Mouse (Mus musculus) forebrain, embryonic 16.5 days (tissue): ENCODE results near the gene 2310057J18Rik. TPM values are rescaled to one million over a fixed set of nuclear protein-coding genes. Genes with fewer than 3 reads are reported as not detected.
"Not testable (repeated sequence)": the region's sequence is repeated elsewhere in the genome, so short reads cannot be mapped to it uniquely, and the experiment has no call there.

Source experiments
- ATAC-seq: fragments of 200-750 bp; cut with Nextera tagmentation; 2 replicates; pipeline ENCODE4 v1.8.0; 2017; ENCODE audit warnings: mild to moderate bottlenecking, moderate library complexity
- H3K27ac ChIP-seq: fragments of 300-500 bp; sonication (generic); 2 replicates; pipeline ENCODE4 v1.5.1; 2014; ENCODE audit warnings: low read length, control low read depth
- H3K27me3 ChIP-seq: fragments of 300-500 bp; sonication (generic); replicated peaks from 2 replicates; pipeline ENCODE4 v1.6.1; 2014; ENCODE audit warnings: low read length; ENCODE audit not compliant: control insufficient read depth, insufficient read depth
- H3K36me3 ChIP-seq: fragments of 300-500 bp; sonication (generic); 2 replicates; pipeline ENCODE4 v1.6.1; 2014; ENCODE audit not compliant: control insufficient read depth, insufficient read depth
- H3K4me1 ChIP-seq: fragments of 300-500 bp; sonication (generic); replicated peaks from 2 replicates; pipeline ENCODE4 v1.6.1; 2014; ENCODE audit warnings: low read length; ENCODE audit not compliant: control insufficient read depth, insufficient read depth
- H3K4me2 ChIP-seq: fragments of 300-500 bp; sonication (generic); 2 replicates; pipeline ENCODE4 v1.6.1; 2014; ENCODE audit warnings: mild to moderate bottlenecking, low read length, control low read depth
- H3K4me3 ChIP-seq: fragments of 300-500 bp; sonication (generic); replicated peaks from 2 replicates; pipeline ENCODE4 v1.5.1; 2014; ENCODE audit warnings: mild to moderate bottlenecking, low read length, control low read depth
- H3K9ac ChIP-seq: fragments of 300-500 bp; sonication (generic); replicated peaks from 2 replicates; pipeline ENCODE4 v1.6.1; 2014; ENCODE audit warnings: low read depth, low read length, control low read depth
- H3K9me3 ChIP-seq: fragments of 300-500 bp; sonication (generic); 2 replicates; pipeline ENCODE4 v1.6.1; 2016; ENCODE audit warnings: low read length; ENCODE audit not compliant: control insufficient read depth
- WGBS: fragments of 180-500 bp; shearing (Covaris S2); extraction: QIAGEN DNeasy Blood & Tissue Kit; methylation state at CpG from one replicate; pipeline ENCODE4 v1.1.7; 2014; 5-methylcytosine and 5-hydroxymethylcytosine counted together
- polyA plus RNA-seq: library from polyadenylated mRNA; unstranded; fragments of >200 nt; fragmentation: Nextera tagmentation; extraction: Ambion mirVana; gene quantifications from 2 replicates; pipeline ENCODE4 v1.2.1, GENCODE M21; 2015

The 2310057J18Rik gene
- not detected in 2 replicates for polyA plus RNA-seq

DNA sequence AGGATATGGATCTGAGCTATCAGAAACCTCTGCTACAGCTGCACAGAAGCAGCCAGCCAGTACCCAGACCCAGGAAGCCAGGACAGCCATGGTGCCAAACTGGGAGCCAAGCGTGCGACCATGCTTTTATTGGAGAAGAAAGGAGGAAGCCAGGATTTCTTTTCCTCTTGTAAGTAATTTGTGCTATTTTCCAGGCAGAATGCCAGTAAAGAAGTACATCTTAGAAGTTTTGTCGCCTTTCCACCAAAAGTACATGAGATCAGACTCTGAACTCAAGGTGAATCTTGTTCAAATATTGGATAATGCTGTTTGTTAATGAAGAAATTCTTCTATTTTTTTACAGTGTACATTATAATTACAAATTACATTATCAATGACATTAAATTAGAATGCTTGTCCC, at the start of gene 2310057J18Rik:
Gene 2310057J18Rik (minus strand): TSS at position 101 of the 400 bp plus-strand sequence.
- ATAC-seq, result no peak
- no peak within 1 kb of the TSS for H3K9ac ChIP-seq
- H3K36me3 ChIP-seq, result no peaks in the 10 kb centered on the region
- no peak within 1 kb of the TSS for H3K4me3 ChIP-seq
- H3K27me3 ChIP-seq, result no peaks in the 10 kb centered on the region
- no peak within 1 kb of the TSS for H3K27ac ChIP-seq
- no peak within 1 kb of the TSS for H3K4me2 ChIP-seq
- H3K4me1 ChIP-seq, result no peaks in the 10 kb centered on the region
- 76% methylated on average over 3 of the region's 3 CpGs for WGBS
- H3K9me3 ChIP-seq, result no peaks in the 10 kb centered on the region

DNA sequence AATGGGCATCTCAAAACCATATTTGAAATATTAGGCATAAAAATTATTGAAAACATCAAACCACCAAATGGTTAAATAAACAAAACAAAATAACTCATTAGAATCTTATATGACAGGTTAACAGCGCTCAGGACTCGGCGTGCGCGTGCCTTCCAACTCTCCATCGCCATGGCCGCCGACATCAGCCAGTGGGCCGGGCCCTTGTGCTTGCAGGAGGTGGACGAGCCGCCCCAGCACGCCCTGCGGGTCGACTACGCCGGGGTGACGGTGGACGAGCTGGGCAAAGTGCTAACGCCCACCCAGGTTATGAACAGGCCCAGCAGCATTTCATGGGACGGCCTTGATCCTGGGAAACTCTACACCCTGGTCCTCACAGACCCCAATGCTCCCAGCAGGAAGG, 43.9 kb upstream of the 2310057J18Rik start:
- 90% methylated on average over 10 of the region's 20 CpGs for WGBS
- not testable (repeated sequence) for ATAC-seq

DNA sequence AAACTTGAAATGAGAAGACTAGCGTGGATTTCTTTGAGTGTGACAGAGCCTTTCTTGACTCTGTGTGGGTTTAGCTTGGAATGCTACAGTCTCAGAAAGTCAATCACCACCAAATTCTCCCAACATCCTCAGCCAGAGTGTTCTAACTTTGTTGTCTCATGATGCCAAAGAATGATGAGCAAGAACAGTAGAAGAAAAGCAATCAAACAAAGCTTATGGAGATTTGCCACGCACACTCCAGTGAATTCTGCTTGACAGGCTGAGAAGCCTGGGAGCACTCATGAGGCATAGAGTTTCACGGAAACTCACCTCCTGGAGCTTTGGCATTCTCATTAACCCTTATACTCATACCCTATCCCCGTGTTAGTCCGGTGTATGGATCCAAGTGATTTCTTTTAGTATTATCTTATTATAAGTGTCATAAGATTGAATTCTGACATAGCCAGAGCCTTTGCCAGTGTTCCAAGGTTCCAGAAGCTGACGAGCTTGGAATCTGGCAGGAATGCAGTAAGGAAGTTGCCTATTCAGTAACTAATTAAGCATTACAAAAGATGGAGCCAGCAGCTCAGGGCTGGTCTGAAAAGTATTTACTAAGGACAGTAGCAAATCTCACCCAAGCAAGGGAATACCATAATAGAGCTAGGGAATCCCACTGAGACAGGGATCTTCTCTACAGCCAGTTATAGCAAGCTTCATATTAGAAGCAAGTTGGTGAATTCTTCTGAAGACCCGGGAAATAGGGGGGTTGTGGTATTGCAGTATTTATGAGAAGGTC, 33.6 kb upstream of the 2310057J18Rik start:
- H3K9ac ChIP-seq, result no peak overlapping the region
- H3K27me3 ChIP-seq, result no peaks in the 10 kb centered on the region
- no peaks in the 10 kb centered on the region for H3K4me1 ChIP-seq
- ATAC-seq, result no peak
- H3K9me3 ChIP-seq, result no peaks in the 10 kb centered on the region
- no peaks in the 10 kb centered on the region for H3K36me3 ChIP-seq
- no peak overlapping the region for H3K27ac ChIP-seq
- H3K4me2 ChIP-seq, result no peak overlapping the region
- H3K4me3 ChIP-seq, result no peak overlapping the region
- WGBS, result 47% methylated on average over 7 of the region's 7 CpGs

More for the DNA sequence above, 43.9 kb upstream of the 2310057J18Rik start:
- H3K4me3 ChIP-seq, H3K9me3 ChIP-seq, H3K4me1 ChIP-seq, H3K27ac ChIP-seq, H3K27me3 ChIP-seq, H3K4me2 ChIP-seq, H3K36me3 ChIP-seq, H3K9ac ChIP-seq: not testable (repeated sequence)

DNA sequence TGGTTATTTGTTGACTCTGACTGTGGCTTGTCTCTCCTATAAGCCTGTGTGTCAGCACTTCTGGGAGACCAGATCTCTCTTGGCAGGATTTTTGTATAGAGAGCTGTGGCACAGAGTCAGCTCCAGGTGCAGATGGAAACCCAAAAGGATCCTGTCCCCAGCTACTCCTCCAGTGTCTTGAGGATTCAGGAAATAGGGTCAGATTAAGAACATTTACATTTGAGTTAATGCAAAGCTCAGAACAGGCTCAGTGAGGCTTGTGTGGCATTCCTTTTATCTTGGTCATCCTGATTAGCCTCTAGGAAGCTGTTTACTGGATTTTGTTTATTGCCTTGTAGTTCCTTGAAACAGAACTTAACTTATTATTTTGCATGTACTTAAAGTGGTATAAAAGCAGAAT, 11.7 kb upstream of the 2310057J18Rik start:
- H3K4me2 ChIP-seq, result no peak overlapping the region
- H3K9ac ChIP-seq, result no peak overlapping the region
- no peak overlapping the region for H3K4me3 ChIP-seq
- no peaks in the 10 kb centered on the region for H3K9me3 ChIP-seq
- ATAC-seq, result no peak
- no peak overlapping the region for H3K27ac ChIP-seq
- no peaks in the 10 kb centered on the region for H3K36me3 ChIP-seq
- no peaks in the 10 kb centered on the region for H3K4me1 ChIP-seq
- H3K27me3 ChIP-seq, result no peaks in the 10 kb centered on the region

DNA sequence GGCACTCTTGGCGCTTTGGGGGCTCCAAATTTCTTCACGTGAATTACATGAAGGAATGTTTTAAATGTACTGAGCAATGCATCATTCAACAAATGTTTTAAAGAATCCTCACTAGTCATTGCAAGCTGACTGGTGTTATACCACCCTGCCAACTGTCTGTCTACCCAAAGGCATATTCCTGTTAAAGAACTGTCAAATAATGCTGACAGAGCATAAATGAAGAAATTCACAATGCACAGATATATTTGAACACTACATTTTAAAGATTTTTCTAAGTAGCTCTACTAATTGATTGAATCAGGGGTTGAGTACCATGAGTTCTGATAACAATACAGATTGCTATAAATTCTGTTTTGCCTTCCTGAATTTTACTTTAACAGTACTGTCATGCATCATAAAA, 2.9 kb upstream of the 2310057J18Rik start:
- ATAC-seq, result no peak
- Histone ChIP-seq H3K9ac (no peak overlapping the region), H3K4me1 (no peaks in the 10 kb centered on the region), H3K27ac (no peak overlapping the region), H3K4me2 (no peak overlapping the region), H3K27me3 (no peaks in the 10 kb centered on the region), H3K4me3 (no peak overlapping the region), H3K9me3 (no peaks in the 10 kb centered on the region), H3K36me3 (no peaks in the 10 kb centered on the region)
- 78% methylated on average over 2 of the region's 2 CpGs for WGBS

DNA sequence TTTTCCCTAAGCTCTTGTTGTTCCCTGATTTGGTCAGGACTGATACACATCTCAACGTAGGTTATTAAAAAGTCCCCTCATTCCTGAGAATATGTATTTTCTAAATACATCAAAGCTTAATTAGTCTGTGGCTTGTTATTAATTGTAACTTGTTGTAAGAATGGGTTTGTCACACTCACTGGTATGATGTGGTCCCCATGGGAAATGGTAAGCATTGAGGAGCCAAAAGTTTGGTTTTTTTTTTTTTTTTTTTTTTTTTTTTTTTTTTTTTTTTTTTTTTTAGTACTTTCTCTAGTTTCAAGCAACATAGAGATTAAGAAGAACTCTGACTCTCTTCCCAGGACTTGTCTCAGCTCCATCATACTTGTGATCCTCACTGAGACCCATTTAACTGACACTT, 17.9 kb downstream of the 2310057J18Rik start:
- Histone ChIP-seq H3K27ac (no peak overlapping the region), H3K36me3 (no peaks in the 10 kb centered on the region), H3K4me2 (no peak overlapping the region), H3K4me3 (no peak overlapping the region), H3K9ac (no peak overlapping the region), H3K9me3 (no peaks in the 10 kb centered on the region), H3K27me3 (no peaks in the 10 kb centered on the region), H3K4me1 (no peaks in the 10 kb centered on the region)
- 74% methylated on average over 1 of the region's 1 CpGs for WGBS
- no peak for ATAC-seq

DNA sequence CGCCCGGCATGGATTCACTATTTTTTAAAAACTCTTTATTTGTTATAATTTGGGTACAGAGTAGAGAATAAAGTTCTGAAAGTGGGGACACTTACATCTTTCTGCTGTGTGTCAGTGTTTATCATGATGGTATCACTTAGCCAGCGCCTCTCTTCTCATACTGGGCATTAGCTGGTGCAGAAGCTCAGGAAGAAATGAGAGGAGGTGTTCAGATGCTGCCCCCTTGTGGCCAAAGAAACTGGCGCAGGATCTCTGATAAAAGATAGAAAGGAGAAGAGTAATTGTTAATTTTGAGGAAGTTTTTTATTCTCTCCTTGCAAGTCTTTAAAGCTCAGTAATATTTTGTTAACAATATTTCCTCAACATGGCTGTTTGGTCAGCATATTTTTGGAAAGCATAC, 31.0 kb downstream of the 2310057J18Rik start:
- ATAC-seq, result peak; percentile 47; the same call in 1 of the 2 replicates
- no peak overlapping the region for H3K9ac ChIP-seq
- 49% methylated on average over 4 of the region's 4 CpGs for WGBS

DNA sequence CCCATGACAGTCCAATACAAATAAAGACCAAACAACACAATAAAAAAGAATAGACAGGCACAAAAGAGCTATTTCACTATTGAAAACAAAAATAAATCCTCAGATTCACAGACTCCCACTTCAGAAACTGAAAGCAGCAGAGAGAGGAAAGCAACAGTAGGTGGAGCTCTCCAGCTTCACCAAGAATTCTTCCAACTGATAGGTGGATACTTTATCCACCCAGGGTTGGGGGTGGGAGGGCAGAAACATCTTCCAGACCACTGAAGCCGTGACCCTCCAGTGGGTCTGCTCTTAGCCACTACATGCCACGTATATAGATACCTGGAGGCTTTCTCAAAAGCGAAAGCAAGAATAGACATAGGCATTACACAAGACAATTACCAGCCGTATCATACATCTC, 31.6 kb downstream of the 2310057J18Rik start:
- 77% methylated on average over 4 of the region's 4 CpGs for WGBS
- no peak for ATAC-seq
- H3K4me1 ChIP-seq, result no peaks in the 10 kb centered on the region

More for the DNA sequence above, 31.0 kb downstream of the 2310057J18Rik start:
- no peaks in the 10 kb centered on the region for H3K9me3 ChIP-seq
- no peaks in the 10 kb centered on the region for H3K4me1 ChIP-seq
- H3K27ac ChIP-seq, result no peak overlapping the region
- no peaks in the 10 kb centered on the region for H3K36me3 ChIP-seq
- H3K4me2 ChIP-seq, result no peak overlapping the region
- no peaks in the 10 kb centered on the region for H3K27me3 ChIP-seq
- H3K4me3 ChIP-seq, result no peak overlapping the region

More for the DNA sequence above, 31.6 kb downstream of the 2310057J18Rik start:
- Histone ChIP-seq H3K4me3 (no peak overlapping the region), H3K27ac (no peak overlapping the region), H3K36me3 (no peaks in the 10 kb centered on the region), H3K9ac (no peak overlapping the region), H3K4me2 (no peak overlapping the region), H3K9me3 (no peaks in the 10 kb centered on the region), H3K27me3 (no peaks in the 10 kb centered on the region)
